Mouse (Mus musculus) right cerebral cortex, adult 18-20 months (tissue): ENCODE measurements around the gene Aplnr.

ENCODE experiments used
- DNase-seq: peaks from one replicate; pipeline ENCODE4 v3.0.0; 2022; ENCODE audit warnings: mixed read lengths

Aplnr gene

DNA sequence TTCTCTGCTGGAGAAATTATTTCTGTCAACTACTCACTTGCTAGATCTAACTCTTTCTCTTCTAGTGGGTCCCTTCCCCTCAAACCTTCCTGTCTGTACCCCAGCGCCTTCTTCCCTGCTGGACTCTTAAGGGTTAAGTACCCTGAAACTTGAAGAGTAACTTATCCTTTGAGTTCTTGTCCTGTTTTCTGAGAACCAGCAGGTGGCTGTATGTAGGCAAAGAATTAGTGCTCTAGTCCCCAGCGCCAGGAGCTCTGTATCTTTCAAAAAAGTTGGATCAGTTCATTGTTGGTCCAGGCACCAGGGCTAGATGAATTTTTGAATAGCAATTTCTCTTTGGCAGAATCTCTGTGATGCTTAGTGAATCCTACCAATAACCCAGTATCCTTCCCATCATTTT is 2.1 kb downstream of the Aplnr start:
- DNase-seq, result no peak

DNA sequence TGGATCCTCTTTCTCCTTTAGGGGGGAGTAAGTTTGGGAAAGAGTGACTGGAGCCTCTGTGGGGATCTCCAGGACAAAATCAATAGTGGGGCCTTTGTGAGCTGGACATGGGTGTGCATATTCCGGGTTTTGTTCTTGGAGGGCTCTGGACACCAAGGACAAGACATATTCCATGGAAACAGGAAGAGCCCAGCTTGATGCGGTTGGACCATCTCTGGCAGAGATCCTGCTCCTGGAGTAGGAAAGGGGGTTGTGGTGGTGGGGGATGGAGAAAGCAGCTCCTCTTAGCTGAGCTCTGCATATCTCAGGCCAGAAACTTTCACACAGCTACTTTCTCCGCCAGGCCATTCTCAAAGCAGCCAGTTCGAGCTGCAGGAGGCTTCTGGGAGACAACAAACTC is 3.4 kb downstream of the Aplnr start:
- no peak for DNase-seq

DNA sequence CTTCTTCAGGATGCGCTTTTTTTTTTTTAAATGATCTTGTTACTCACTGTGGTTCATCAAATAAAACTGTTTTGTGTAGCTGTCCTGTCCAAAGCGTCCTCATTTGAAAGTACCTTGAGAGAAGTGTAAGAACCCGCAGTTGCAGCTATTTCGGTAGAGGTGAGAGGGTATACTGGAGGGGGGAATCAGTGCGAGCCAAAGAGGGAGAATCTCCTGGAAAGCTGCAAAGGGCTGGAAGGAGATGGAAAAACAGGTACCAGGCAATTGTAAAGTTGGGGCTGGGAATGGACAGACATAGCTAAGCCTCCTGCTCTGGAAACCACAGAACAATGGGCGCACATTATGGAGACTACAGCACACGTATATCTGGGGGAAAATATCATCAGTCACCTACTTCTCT is 3.8 kb downstream of the Aplnr start:
- no peak for DNase-seq

DNA sequence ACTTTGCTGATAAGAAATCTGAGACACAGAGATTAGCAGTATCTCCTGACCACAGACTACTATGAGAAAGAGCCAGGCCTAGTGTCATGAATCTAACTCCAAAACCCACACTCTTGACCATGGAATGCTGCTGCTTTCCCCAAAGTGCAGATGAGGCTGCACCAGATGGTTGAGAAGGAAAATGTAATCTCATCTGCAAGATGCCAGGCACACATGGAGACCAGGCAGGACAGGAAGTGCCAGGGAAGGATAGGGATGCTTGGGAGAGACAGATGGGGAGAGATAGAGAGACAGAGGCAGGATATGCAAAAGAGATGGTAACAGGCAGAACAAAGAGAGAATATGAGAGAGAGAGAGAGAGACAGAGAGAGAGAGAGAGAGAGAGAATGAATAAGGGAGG is 4.8 kb downstream of the Aplnr start:
- DNase-seq, result no peak

DNA sequence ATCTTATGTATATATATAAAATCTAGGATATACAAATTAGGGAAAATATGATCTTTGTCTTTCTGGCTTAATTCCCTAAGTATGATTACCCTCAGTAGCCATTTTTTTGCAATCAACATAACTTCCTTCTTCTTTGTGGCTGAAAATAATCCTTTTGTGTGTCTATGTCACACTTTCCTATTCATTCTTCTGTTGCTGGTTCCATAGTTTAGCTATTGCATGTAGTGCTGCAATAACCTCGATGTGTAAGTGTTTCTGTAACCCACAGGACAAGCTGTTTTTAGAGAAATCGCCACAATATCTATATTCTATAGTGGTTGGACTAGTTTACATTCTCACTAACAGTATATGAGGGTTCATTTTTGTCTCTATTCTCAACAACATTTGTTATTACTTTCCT is 8.9 kb downstream of the Aplnr start:
- no peak for DNase-seq

DNA sequence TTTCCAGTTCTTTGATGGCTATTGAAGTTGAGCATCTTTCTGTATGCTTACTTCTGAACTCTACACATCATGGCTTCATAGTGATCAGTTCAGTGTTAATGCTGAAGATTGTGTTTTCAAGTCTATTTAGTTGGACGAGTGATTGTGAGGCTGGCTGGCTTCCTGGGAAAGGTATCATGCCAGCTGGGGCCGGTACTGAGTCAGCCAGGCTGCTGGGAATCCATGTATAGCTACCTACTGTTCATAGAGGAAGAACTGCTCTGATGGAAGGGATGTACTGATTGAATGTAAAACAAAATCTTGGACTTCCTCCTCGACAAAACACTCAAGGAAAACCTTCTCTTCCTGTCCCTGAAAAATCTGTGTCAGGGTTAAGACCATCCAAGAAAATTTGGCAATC is 9.3 kb downstream of the Aplnr start:
- peak; percentile 16 for DNase-seq

DNA sequence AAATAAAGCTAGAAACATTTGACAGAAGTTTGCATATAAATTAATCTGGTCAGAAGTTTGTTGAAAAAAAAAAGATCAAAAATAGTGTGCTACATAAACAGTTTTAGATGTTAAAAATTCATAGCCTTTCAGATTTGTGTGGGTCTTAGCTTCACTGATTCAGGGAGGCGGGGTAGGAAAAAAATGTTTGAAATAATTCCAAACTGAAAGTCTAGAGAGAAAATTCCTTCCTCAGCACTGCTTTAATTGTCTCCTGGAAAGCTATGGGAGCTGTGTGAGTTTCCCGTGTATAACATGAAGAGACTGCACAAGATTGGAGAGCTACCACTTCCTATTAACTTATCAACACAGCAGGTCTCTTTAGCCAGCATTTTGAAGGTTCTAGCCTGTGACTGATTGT is 11.5 kb downstream of the Aplnr start:
- DNase-seq, result peak; percentile 8

DNA sequence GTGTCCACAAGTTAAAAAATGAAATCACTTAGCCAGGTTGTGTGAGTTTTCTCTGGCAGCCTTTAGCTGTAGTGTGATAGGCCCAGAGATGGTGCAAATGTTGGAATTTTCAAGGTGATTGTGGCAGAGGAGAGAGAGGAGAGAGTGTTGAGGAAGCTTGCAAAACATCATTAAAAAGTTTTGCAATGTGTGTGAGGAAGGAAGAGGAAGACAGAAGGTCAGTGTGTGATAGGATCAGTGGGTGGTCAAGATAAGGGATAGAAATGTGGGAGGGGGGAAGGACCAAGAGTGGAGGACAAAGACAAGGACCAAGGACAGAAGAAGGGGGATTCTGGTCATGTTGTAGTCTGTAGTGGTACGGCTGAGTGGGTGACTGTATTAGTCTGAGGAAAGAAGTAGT is 14.3 kb downstream of the Aplnr start:
- DNase-seq, result no peak

DNA sequence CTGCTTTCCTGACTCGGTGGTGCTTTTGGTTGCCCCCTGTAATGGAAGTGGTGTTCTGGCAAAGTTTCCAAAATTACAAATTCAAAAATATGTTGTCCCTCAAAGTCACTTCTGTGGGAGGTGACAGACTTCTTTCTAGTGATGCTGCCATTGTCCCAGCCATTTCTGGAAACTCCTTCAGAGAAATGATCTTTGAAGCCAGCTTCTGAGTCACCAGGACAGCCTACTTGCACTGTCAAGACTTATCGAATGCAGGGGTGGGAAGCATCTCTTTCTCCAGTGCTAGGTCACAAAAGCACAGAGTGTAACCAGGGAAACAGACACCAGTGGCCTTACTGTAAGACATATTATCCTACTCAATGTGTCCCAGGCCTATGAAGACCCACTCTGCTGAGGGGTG is 15.2 kb downstream of the Aplnr start:
- DNase-seq, result peak; percentile 46

DNA sequence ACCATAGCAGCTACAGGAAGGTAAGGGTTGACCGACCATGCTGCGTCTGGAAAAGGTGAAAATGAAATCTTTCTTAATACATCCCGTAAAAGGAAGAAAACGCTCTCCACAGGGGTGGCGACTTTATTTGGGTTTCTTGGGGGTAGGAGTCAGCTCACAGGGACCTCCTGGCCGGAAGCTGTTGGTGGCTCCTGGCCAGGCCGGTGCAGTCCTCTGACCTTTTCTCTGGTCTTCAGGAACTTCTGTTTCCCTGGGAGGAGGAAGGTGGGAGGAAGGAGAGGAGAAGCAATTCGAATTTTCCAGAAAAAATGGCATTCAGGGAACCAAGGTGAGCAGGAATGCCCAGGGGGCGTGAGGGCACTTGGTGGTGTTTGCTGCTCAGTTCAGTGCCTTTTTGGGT is 19.3 kb downstream of the Aplnr start:
- DNase-seq, result no peak

DNA sequence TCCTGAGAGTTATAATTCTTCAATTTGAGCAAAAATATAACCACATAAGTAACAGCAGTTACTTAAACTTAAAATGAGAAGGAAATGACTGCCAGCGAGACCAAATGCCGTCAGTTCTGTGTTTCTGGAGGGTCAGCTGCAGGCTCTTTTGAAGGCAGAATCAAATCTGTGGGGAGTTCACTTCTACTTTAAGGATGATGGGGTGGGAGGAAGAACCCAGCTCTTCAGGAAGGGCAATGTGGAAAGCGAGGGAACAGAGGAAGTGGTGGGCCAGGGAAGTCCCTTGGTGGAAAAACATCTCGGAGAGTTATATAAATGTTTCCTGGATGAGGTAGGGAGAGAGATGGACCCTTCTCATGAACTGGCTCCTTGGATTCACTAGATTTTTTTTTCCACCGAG is 20.1 kb downstream of the Aplnr start:
- no peak for DNase-seq

DNA sequence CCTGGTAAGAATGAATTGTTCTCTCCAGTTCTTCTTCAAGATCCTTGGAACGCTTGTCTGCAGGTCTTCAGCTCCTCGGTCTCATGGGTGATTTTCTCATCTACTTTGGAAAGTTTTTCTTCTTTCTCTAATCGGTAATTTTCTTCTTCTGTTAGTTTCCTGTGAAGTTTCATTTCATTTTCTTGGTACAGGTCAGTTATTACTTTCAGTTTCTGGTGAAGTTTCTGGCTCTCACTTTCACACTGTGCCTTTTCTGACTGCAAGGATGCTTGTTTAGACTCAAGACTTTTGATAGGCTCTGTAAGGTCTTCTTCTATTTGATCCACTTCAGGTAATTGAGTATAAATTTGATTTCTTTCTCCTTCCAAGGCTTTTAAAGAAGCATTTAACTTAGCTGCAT is 21.4 kb downstream of the Aplnr start:
- no peak for DNase-seq

DNA sequence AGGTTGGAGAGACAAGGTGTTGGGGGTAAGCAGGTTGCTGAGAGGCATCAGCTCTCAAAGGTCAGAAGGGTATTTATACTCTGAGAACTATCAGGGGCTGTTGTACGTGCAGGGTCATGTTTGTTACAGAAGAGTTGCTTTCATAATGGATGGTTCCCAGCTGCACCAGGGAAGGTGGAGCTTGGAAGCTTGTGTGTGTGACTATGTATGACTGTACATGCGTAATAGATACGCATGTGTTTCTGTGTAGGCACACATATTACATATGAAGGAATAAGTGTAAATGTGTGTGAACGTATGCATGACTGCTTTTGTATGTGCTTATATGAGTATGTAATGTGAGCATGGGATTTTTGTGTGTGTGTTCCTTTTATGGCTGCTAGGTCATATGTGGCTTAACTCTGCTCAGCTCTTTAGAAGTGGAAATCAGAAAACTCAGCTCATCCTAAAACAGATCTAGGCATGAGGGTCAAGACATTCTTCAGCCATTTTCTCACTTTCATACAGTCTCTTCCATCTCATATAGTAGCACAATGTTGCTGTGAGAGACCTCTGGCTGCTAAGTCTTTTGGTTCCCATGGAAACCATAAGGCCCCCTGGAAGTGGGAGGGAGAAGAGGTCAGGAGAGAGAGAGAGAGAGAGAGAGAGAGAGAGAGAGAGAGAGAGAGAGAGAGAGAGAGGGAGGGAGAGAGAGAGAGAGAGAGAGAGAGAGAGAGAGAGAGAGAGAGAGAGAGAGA is 25.0 kb downstream of the Aplnr start:
- DNase-seq, result no peak

DNA sequence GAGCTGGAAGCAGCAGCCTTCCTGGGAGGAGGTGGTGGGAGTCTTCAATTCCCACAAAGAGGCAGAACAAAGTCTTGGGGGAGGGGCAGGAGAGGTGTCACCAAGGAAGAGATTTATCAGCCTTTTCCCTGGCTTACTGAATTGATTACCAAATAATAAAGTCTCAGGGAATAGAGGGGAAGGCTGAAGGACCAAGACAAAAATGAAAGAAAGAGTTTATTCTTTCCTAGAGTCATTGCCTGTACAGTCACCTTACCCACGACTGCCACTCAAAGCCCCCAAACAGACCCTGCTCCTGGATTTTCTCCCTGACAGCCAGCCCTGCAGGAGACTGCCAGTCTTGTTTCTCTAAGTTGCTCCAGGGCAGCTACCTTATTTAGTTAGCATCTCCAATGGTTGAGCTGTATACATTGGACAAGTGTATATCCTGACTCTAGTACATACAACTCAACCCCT is 25.6 kb downstream of the Aplnr start:
- no peak for DNase-seq

DNA sequence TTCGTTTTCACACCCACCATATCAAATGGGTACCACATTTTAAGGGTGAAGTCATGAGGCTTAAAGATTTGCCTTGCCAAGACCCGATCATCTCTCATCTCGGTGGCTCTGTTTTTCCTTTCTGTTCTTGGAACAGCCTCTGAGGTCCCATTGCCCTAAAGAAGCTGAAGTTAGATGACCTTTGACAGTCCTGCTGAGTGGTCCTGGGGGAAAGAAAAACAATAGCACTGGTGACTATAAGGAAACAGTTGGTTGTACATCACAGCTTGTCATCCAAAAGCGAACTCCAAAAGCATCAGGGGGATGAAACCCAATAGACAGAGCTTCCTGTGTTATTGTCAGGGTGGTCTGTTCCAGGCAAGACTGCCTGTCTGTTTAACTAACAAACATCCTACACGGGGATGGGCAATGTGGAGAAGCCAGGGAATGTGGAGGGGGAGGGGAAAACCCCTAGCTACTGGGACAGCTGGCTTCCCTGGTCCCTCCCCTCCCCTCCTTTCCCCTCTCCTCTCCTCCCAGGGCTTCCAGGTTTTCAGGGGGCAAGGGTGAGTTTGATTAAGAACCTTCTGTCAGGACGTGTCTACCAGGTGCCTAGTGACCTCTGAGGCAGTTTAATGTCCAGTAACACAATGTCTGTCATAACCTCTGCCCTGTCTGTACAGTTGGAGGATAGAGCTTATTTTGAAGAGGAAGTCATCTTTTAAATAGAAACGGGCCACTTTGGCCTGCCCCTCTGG is 27.5 kb downstream of the Aplnr start:
- no peak for DNase-seq

DNA sequence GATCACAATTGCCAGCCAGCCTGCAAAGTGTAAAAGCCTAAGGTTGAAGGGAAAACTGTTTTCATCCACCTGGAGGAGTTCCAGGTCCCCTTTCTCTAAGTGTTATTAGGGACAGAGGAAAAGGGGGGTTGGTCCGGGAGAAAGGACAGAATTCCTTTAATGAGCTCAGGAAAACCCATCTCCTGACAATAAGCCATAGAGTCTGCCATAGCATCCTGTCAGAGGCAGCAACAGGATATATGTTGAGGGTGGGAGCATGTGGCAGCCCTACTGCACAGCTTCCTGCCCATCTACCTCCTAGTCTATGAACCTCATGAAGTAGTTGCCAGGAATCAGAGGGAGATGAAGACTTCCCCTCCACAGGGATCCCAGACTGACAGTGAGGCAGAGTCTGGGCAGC is 31.6 kb downstream of the Aplnr start:
- no peak for DNase-seq

DNA sequence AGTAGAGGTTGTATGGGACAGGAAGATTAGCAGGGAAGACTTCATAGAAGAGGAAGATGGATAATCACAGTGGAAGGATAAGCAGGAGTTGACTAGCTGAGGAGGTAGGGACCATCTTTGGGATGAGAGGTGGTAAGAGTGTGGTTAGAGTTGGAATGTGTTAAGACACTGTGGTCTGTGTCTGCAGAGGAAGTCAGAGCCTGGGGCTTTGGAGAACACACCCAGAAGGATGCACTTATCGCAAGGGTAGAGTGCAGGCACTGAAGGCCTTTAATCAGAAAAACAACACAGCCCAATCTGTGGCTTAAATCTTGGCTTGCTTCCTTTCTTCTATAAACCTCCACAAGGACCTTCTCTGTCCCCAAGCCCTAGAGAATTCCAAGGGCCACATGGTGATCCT is 32.3 kb downstream of the Aplnr start:
- DNase-seq, result no peak

DNA sequence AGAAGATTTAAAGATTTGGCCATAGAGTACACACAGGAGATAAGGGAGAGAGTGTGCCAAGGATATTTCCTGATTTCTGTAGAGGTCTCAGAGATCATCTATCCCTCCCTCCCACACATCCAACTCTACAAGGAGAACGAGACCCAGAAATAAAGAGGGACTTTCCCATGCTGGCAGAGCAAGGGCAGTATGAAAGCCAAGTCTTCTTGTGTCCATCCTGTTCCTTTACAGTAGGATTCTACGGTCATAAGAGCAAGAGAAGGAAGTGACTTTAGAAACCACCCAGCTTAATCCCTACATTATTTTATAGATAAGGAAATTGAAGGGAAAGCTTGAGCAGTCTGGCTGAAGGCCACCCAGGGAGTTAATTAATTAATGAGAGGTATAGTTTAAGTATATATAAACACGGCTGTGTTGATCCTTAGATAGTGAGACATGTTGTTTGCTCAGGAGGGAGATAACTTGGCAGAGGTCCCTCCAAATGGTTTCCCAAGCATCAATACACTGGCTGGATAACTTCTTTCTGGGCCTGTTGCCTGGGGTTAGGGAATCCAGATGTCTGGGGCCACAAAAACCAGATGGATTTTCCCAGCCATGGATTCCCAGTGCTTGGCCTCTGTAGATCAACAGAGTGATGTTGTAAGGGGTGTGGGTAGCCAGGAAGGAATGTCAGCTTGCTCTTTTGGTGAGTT is 36.2 kb downstream of the Aplnr start:
- no peak for DNase-seq

DNA sequence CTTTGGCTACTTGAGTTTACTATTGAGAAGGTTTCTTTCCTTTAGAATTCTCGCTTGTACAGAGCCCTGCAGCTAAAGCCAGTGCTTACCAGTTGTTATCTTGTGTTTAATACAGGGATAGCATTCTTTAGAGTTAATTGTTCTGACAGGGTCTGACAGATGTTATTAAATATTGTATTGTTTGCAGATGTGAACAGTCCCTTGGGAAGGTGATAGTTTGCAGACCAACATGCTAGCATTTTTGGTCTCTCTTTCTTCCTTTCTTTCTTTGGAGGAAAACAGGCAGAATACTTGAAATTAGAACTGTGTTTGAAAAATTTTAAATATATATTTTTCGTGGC is 36.7 kb downstream of the Aplnr start:
- no peak for DNase-seq

DNA sequence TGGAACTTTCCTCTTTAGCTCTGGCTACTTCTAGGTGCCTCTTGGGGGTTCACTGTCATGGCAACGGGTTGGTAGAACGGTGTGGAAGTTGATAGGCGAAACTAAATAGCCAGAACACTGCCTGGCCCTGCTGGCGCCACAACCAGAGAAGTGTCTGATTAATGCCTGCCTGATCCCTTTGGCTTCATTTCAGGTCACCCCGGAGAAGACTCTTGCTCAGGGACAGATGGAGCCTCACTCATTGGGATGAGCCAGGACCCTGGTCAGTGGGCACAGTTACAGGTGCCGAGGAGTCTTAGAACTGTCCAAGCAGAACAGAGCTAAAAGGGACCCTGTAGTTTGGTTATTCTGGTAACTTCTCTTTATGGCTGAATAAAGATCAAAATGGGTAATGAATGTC is 37.5 kb downstream of the Aplnr start:
- no peak for DNase-seq

DNA sequence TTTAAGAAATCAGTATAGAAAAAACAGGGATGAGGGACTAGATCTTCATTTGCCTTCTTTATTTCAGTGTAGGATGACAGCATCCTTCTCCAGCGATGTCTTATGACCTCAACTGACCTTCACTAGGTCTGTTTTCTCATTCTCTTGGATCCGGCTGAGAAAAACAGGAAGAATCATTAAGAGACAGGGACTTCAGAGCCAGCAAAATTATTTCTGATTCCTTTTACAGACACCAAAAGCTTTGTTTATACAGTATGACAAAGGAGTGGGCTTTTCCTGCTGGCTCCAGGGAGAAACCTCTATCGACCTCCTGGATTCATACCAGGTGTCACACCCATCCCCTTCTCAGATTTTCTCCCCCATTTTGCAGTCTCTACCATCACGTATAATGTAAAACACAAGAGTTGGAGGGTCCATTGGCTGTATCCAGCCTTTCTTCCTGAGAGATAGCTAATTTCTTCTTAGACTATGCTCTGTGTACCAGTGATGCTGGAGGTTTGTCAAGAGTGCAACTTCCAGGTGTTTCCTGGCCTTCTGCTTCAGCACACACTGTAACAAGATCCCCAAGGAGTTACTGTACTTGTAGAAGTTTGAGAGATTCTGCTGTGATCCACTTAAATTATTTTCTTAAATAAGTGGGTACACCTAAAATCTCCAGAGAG is 42.2 kb downstream of the Aplnr start:
- DNase-seq, result no peak

DNA sequence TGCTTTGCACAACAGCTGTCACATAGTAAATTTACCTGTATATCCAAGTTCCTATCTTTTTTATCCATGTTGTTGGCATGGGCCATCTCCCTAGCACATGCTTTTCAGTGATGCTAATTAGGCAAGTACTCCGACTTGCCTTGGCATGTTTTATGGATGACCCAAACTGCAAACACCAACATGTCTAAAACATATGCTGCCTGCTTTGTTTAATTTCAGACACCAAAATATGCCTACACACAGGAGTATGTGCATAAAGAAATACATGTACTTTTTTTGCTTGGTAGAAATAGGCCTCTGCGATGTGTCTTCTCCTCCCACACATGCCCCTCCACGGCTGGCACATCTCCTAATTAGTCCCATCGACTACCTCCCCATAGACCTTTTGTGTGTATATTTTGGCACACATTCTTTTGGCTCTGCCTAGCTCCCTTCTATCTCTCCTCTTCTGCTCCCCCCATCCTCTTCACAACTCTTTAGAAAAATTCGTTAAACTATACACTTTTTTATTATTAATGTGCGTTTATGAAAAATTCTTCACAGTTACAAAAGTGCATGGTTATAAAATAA is 51.6 kb downstream of the Aplnr start:
- no peak for DNase-seq
